Mouse (Mus musculus) large intestine, adult 2 months (tissue): Measurements from ENCODE around the gene Map4k2. TPM values are rescaled to one million over a fixed set of nuclear protein-coding genes. Genes with fewer than 3 reads are reported as not detected.

Experiments
- DNase-seq: peaks from one replicate; pipeline ENCODE4 v3.0.0-alpha.2; 2012; ENCODE audit warnings: low read depth, low spot score
- WGBS: fragments of 180-500 bp; shearing (Covaris S2); methylation state at CpG from one replicate; pipeline ENCODE4 v1.1.7; 2018; 5-methylcytosine and 5-hydroxymethylcytosine counted together
- polyA plus RNA-seq: library from polyadenylated mRNA; depleted of rRNA; stranded (reverse); fragments of >200 nt; gene quantifications from 2 replicates; pipeline ENCODE4 v1.2.3, GENCODE M21; 2012; rRNA removed

The Map4k2 gene
- polyA plus RNA-seq, 1 experiment: 40.8 TPM

GRCm38 (mm10) chr19:6393637-6394036 is 52.7 kb downstream of the Map4k2 start:
- WGBS: 86% methylated on average over 16 of the region's 16 CpGs
- DNase-seq: no peak

- WGBS: 87% methylated on average over 5 of the region's 5 CpGs
Measured at GRCm38 (mm10) chr19:6396237-6396636, 55.3 kb downstream of the Map4k2 start.

GRCm38 (mm10) chr19:6397582-6398249 is 56.8 kb downstream of the Map4k2 start:
- no peak for DNase-seq
- WGBS: 87% methylated on average over 22 of the region's 22 CpGs

More at GRCm38 (mm10) chr19:6396237-6396636, 55.3 kb downstream of the Map4k2 start:
- no peak for DNase-seq

- DNase-seq: no peak
Measured at GRCm38 (mm10) chr19:6398447-6399284, 57.7 kb downstream of the Map4k2 start.

GRCm38 (mm10) chr19:6399285-6400095 is 58.6 kb downstream of the Map4k2 start, which contains the start of gene Rasgrp2:
Gene Rasgrp2, plus strand, starts transcription at chr19:6399340.
- no peak for DNase-seq
- WGBS: 1% methylated on average over 83 of the region's 87 CpGs

More at GRCm38 (mm10) chr19:6398447-6399284, 57.7 kb downstream of the Map4k2 start:
- WGBS: under 1% methylated on average over 39 of the region's 39 CpGs

GRCm38 (mm10) chr19:6400096-6401086 is 59.5 kb downstream of the Map4k2 start:
- DNase-seq: no peak

GRCm38 (mm10) chr19:6401131-6401815 is 60.3 kb downstream of the Map4k2 start:
- 2% methylated on average over 32 of the region's 32 CpGs for WGBS
- no peak for DNase-seq

More at GRCm38 (mm10) chr19:6400096-6401086, 59.5 kb downstream of the Map4k2 start:
- WGBS: 4% methylated on average over 29 of the region's 29 CpGs

GRCm38 (mm10) chr19:6401951-6402350 is 61.0 kb downstream of the Map4k2 start:
- 12% methylated on average over 9 of the region's 9 CpGs for WGBS

GRCm38 (mm10) chr19:6403869-6404268 is 62.9 kb downstream of the Map4k2 start:
- no peak for DNase-seq
- 79% methylated on average over 10 of the region's 10 CpGs for WGBS

More at GRCm38 (mm10) chr19:6401951-6402350, 61.0 kb downstream of the Map4k2 start:
- DNase-seq: no peak

Other genes starting within 250 kb of the Map4k2 start
- 0.15 TPM in 1 of 2 replicates, not detected in the other for gene AC131692.1, start 246.7 kb upstream of the Map4k2 start, polyA plus RNA-seq
- gene Naaladl1, start 235.4 kb upstream of the Map4k2 start, polyA plus RNA-seq: 1,535 and 1,726 TPM in 2 replicates
- 21.4 and 24.2 TPM in 2 replicates for gene Sac3d1, start 222.5 kb upstream of the Map4k2 start, polyA plus RNA-seq
- 40.7 and 47.6 TPM in 2 replicates for gene Snx15, start 212.8 kb upstream of the Map4k2 start, polyA plus RNA-seq
- 123 and 147 TPM in 2 replicates for gene Batf2, start 200.2 kb upstream of the Map4k2 start, polyA plus RNA-seq
- 68.6 and 69.0 TPM in 2 replicates for gene Arl2, start 199.6 kb upstream of the Map4k2 start, polyA plus RNA-seq
- gene Majin, start 156.7 kb upstream of the Map4k2 start, polyA plus RNA-seq: 1.2 and 1.9 TPM in 2 replicates
- 0.48 and 0.70 TPM in 2 replicates for gene Gpha2, start 114.8 kb upstream of the Map4k2 start, polyA plus RNA-seq
- 38.1 and 44.0 TPM in 2 replicates for gene Ppp2r5b, start 105.3 kb upstream of the Map4k2 start, polyA plus RNA-seq
- gene Atg2a, start 99.5 kb upstream of the Map4k2 start, polyA plus RNA-seq: 23.3 and 32.0 TPM in 2 replicates
- 142 and 291 TPM in 2 replicates for gene Ehd1, start 64.4 kb upstream of the Map4k2 start, polyA plus RNA-seq
- 20.7 and 32.6 TPM in 2 replicates for gene Cdc42bpg, start 34.7 kb upstream of the Map4k2 start, polyA plus RNA-seq
- 35.5 and 40.5 TPM in 2 replicates for gene Men1, start 6.2 kb upstream of the Map4k2 start, polyA plus RNA-seq
- 61.1 and 86.4 TPM in 2 replicates for gene Sf1, start 22.6 kb downstream of the Map4k2 start, polyA plus RNA-seq
- gene Pygm, start 43.3 kb downstream of the Map4k2 start, polyA plus RNA-seq: 7.9 and 10.2 TPM in 2 replicates
- gene Rasgrp2, start 58.2 kb downstream of the Map4k2 start, polyA plus RNA-seq: 41.0 and 41.9 TPM in 2 replicates
- 1.5 and 2.1 TPM in 2 replicates for gene Nrxn2, start 77.6 kb downstream of the Map4k2 start, polyA plus RNA-seq
- gene Slc22a12, start 201.9 kb downstream of the Map4k2 start, polyA plus RNA-seq: 0.15 TPM in 1 of 2 replicates, not detected in the other